Mouse (Mus musculus): Measurements from ENCODE around the gene Fstl1.

The Fstl1 gene

GRCm38 (mm10) chr16:37788367-37789014 lies 11.8 kb downstream of the Fstl1 start:
- DNase-seq = peak; percentile 83 to 93

- peak; percentile 59 to 63 for DNase-seq
These were observed 12.3 kb downstream of the Fstl1 start for GRCm38 (mm10) chr16:37789015-37789381.

- DNase-seq = no peak
These were observed 12.8 kb downstream of the Fstl1 start for GRCm38 (mm10) chr16:37789394-37789920.

- DNase-seq = no peak
These were observed 13.5 kb downstream of the Fstl1 start for GRCm38 (mm10) chr16:37790008-37790780.

- peak in 1 of 2 experiments; percentile 43 for DNase-seq
These were observed 14.1 kb downstream of the Fstl1 start for GRCm38 (mm10) chr16:37790781-37791175.

- no peak for DNase-seq
These were observed 19.0 kb downstream of the Fstl1 start for GRCm38 (mm10) chr16:37795651-37796150.

- DNase-seq = no peak
These were observed 19.6 kb downstream of the Fstl1 start for GRCm38 (mm10) chr16:37796270-37796669.

GRCm38 (mm10) chr16:37801097-37801496 lies 24.4 kb downstream of the Fstl1 start:
- DNase-seq = no peak

- DNase-seq = no peak
These were observed 26.1 kb downstream of the Fstl1 start for GRCm38 (mm10) chr16:37802686-37803295.

- no peak for DNase-seq
These were observed 26.8 kb downstream of the Fstl1 start for GRCm38 (mm10) chr16:37803387-37803950.

- DNase-seq = no peak
These were observed 29.2 kb downstream of the Fstl1 start for GRCm38 (mm10) chr16:37805746-37806495.

GRCm38 (mm10) chr16:37807269-37807668 lies 30.6 kb downstream of the Fstl1 start:
- DNase-seq = no peak

GRCm38 (mm10) chr16:37808866-37809622 lies 32.4 kb downstream of the Fstl1 start:
- DNase-seq = peak; percentile 55 to 79

- DNase-seq = no peak
These were observed 32.9 kb downstream of the Fstl1 start for GRCm38 (mm10) chr16:37809623-37809992.

- peak in 1 of 2 experiments; percentile 49 for DNase-seq
These were observed 35.2 kb downstream of the Fstl1 start for GRCm38 (mm10) chr16:37811874-37812273.

- DNase-seq = peak in 1 of 2 experiments; percentile 35
These were observed 35.8 kb downstream of the Fstl1 start for GRCm38 (mm10) chr16:37812474-37812886.

- DNase-seq = peak in 1 of 2 experiments; percentile 23
These were observed 37.2 kb downstream of the Fstl1 start for GRCm38 (mm10) chr16:37813691-37814382.

- DNase-seq = peak; percentile 86 to 89
These were observed 37.8 kb downstream of the Fstl1 start for GRCm38 (mm10) chr16:37814383-37814971.

GRCm38 (mm10) chr16:37817986-37818385 lies 41.3 kb downstream of the Fstl1 start:
- no peak for DNase-seq

- no peak for DNase-seq
These were observed 47.3 kb downstream of the Fstl1 start for GRCm38 (mm10) chr16:37823949-37824348.
